Mouse (Mus musculus) left cerebral cortex, adult 8-10 months (tissue): ENCODE results near the gene Faf2. TPM values are rescaled to one million over a fixed set of nuclear protein-coding genes. Genes with fewer than 3 reads are reported as not detected.

Experiments
- DNase-seq, 2 experiments: peaks; one replicate each; pipeline ENCODE4 v3.0.0; 2022; ENCODE audit warnings: low spot score in 2 of 2
- microRNA-seq, 2 experiments: library from miRNA; unstranded; fragments of <30 nt; microRNA quantifications; one replicate each; pipeline ENCODE4 v1.2.0; 2022
- total RNA-seq, 4 experiments: library from RNA; stranded (reverse); gene quantifications; 2 replicates each; pipeline ENCODE4 v1.2.4; 2022

Faf2 gene
- total RNA-seq, 4 experiments from 2014 or later: 47.2 to 60.3 (median 55.7) TPM

DNA sequence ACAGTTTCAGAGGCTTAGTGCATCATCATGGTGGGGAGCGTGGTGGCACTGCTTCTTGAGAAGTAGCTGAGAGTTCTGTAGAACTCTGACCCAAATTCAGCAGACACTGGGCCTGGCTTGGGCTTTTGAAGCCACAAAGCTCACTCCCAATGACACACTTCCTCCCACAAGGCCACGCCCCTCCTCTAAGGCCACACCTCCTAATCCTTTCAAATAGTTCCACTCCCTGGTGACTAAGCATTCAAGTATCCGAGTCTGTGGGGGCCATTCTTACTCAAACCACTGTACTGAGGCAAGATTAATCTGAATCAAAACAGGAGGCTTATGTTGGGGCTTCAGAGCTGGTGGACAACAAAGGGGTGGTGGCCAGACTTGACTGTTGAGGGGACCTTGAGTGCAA, 89.3 kb downstream of the Faf2 start:
- DNase-seq: no peak

Small RNA genes within 50 kb of the gene (microRNA-seq; reads per million reads assigned to microRNA genes)
- gene Gm24195: 0 reads per million in 2 experiments

Other genes with a start within 250 kb of the Faf2 start
- 10 to 100 TPM; 31.2 to 37.2 (median 35.5) TPM for gene Thoc3, start 152.9 kb upstream of the Faf2 start, total RNA-seq
- gene Simc1, start 118.0 kb upstream of the Faf2 start, total RNA-seq: 10 to 100 TPM; 15.2 to 17.8 (median 17.1) TPM
- 100 to 1,000 TPM; 122 to 141 (median 126) TPM for gene 4833439L19Rik, start 56.3 kb upstream of the Faf2 start, total RNA-seq
- gene Arl10, start 46.8 kb upstream of the Faf2 start, total RNA-seq: 10 to 100 TPM; 21.7 to 37.2 (median 27.8) TPM
- gene Nop16, start 31.7 kb upstream of the Faf2 start, total RNA-seq: 10 to 100 TPM; 17.2 to 23.0 (median 20.3) TPM
- 100 to 1,000 TPM; 134 to 142 (median 140) TPM for gene Higd2a, start 31.6 kb upstream of the Faf2 start, total RNA-seq
- 100 to 1,000 TPM; 271 to 315 (median 292) TPM for gene Cltb, start 10.4 kb upstream of the Faf2 start, total RNA-seq
- 100 to 1,000 TPM; 141 to 159 (median 144) TPM for gene Rnf44, start 72.1 kb downstream of the Faf2 start, total RNA-seq
- under 1 TPM; 0.13 to 0.35 (median 0.25) TPM for gene Cdhr2, start 79.7 kb downstream of the Faf2 start, total RNA-seq
- 100 to 1,000 TPM in 3 of 4 experiments, 10 to 100 TPM in 1; 99.2 to 121 (median 105) TPM for gene Gprin1, start 128.1 kb downstream of the Faf2 start, total RNA-seq
- gene Sncb, start 144.8 kb downstream of the Faf2 start, total RNA-seq: 100 to 1,000 TPM; 780 to 919 (median 785) TPM
- not detected for gene Eif4e1b, start 162.2 kb downstream of the Faf2 start, total RNA-seq
- 10 to 100 TPM; 74.5 to 85.8 (median 79.0) TPM for gene Tspan17, start 167.6 kb downstream of the Faf2 start, total RNA-seq